ENCODE assay signal across 13 mouse cellular contexts in genomic region chr6:91708919-91709318, GRCm38 (mm10). TPM values are rescaled to one million over a fixed set of nuclear protein-coding genes. Genes with fewer than 3 reads are reported as not detected.
DNase-seq lines count a peak whose midpoint lies in the region; ATAC-seq and TF ChIP-seq lines count a peak whose summit lies in the region.
"Had no signal": no experiment of that assay in that cellular context is flagged by ENCODE, and none has a peak within 500 bp of the region (broad histone marks: within the 10 kb centered on the region; RNA-seq: fewer than 3 reads in every experiment).

No protein-coding gene starts in this region.

- 93% methylated on average over 2 of the region's 2 CpGs for WGBS in kidney, adult 2 months
- 79% methylated on average over 2 of the region's 2 CpGs for WGBS in kidney, embryonic 14.5 days
- 93% methylated on average over 1 of the region's 2 CpGs for WGBS in hindbrain, embryonic 12.5 days

- peaks cover 2% of the 10 kb centered on the region; the same call in 1 of the 2 replicates for H3K9me3 ChIP-seq in kidney, embryonic 14.5 days (ENCODE audit: control insufficient read depth, low read length)
- H3K9me3 ChIP-seq in hindbrain, embryonic 12.5 days (replicated peaks) = no peaks in the 10 kb centered on the region
- H3K9me3 ChIP-seq: neural tube, embryonic 12.5 days had no signal

- no peak for DNase-seq in kidney, adult 2 months
- DNase-seq in right cerebral cortex, postnatal 14 days = peak; percentile 45
- no peak for DNase-seq in right cerebral cortex, postnatal 25 days
- DNase-seq in splenic B cell, adult 2 months (ENCODE audit: low read depth, low spot score) = peak; percentile 17
- no peak for DNase-seq in spleen, postnatal 10 days (ENCODE audit: low spot score in 2 of 2)
- no peak for DNase-seq in urinary bladder, adult 2 months (ENCODE audit: low spot score)
- DNase-seq: adrenal gland, postnatal 14 days; cerebellum, postnatal 36 days; kidney, postnatal 4 days; lung, postnatal 36 days had no signal

- peaks cover 1% of the 10 kb centered on the region; the same call in 1 of the 2 replicates for H3K36me3 ChIP-seq in kidney, adult 2 months (ENCODE audit: control insufficient read depth, insufficient read depth, low read length)
- H3K36me3 ChIP-seq in kidney, embryonic 14.5 days (ENCODE audit: control insufficient read depth, insufficient read depth, low read length) = peaks cover 24% of the 10 kb centered on the region
- peaks cover 28% of the 10 kb centered on the region for H3K36me3 ChIP-seq in hindbrain, embryonic 12.5 days
- peaks cover 2% of the 10 kb centered on the region; the same call in 1 of the 2 replicates for H3K36me3 ChIP-seq in splenic B cell, adult 2 months (ENCODE audit: control insufficient read depth, insufficient read depth, low read length, poor library complexity, severe bottlenecking)

- no peak overlapping the region for H3K9ac ChIP-seq in kidney, embryonic 14.5 days (ENCODE audit: low read depth, low read length)
- H3K9ac ChIP-seq in hindbrain, embryonic 12.5 days = no peak overlapping the region
- H3K9ac ChIP-seq: neural tube, embryonic 12.5 days had no signal

- peak; percentile 26; the same call in 1 of the 2 replicates for TF ChIP-seq CTCF in kidney, adult 2 months (conservative IDR thresholded peaks at IDR 0.05; ENCODE audit: insufficient read depth, insufficient read length, low read depth, low read length)

- H3K4me1 ChIP-seq in kidney, adult 2 months (ENCODE audit: control insufficient read depth, insufficient read depth, low read length) = peaks cover 25% of the 10 kb centered on the region
- peaks cover 33% of the 10 kb centered on the region for H3K4me1 ChIP-seq in kidney, embryonic 14.5 days (ENCODE audit: control insufficient read depth, insufficient read depth, low read length)
- H3K4me1 ChIP-seq in hindbrain, embryonic 12.5 days = peaks cover 54% of the 10 kb centered on the region

- ATAC-seq in kidney, embryonic 14.5 days (ENCODE audit: low FRiP score, low TSS enrichment) = no peak
- ATAC-seq in hindbrain, embryonic 12.5 days (ENCODE audit: low FRiP score) = no peak

- no peak overlapping the region for H3K4me3 ChIP-seq in kidney, adult 2 months (ENCODE audit: insufficient read depth, low read depth, low read length)
- no peak overlapping the region for H3K4me3 ChIP-seq in kidney, embryonic 14.5 days (ENCODE audit: low read length)
- no peak overlapping the region for H3K4me3 ChIP-seq in hindbrain, embryonic 12.5 days
- H3K4me3 ChIP-seq: neural tube, embryonic 12.5 days had no signal

- no peak for TF ChIP-seq POLR2A in kidney, adult 2 months (IDR thresholded peaks at IDR 0.05; ENCODE audit: low read depth, low read length)

- no peak overlapping the region for H3K27ac ChIP-seq in kidney, adult 2 months (ENCODE audit: insufficient read depth, low read depth, low read length)
- no peak overlapping the region for H3K27ac ChIP-seq in kidney, embryonic 14.5 days (ENCODE audit: low read depth, low read length)
- H3K27ac ChIP-seq in hindbrain, embryonic 12.5 days = peak overlapping the region; percentile 73; the same call in 1 of the 2 replicates
- H3K27ac ChIP-seq: neural tube, embryonic 12.5 days had no signal

- H3K27me3 ChIP-seq in kidney, adult 2 months (replicated peaks; ENCODE audit: control insufficient read depth, insufficient read depth, low read length) = no peaks in the 10 kb centered on the region
- H3K27me3 ChIP-seq in kidney, embryonic 14.5 days (ENCODE audit: control insufficient read depth, insufficient read depth, low read length) = no peaks in the 10 kb centered on the region
- no peaks in the 10 kb centered on the region for H3K27me3 ChIP-seq in hindbrain, embryonic 12.5 days
- H3K27me3 ChIP-seq in splenic B cell, adult 2 months (ENCODE audit: control insufficient read depth, insufficient read depth, low read length, poor library complexity, severe bottlenecking) = no peaks in the 10 kb centered on the region
- H3K27me3 ChIP-seq: neural tube, embryonic 12.5 days had no signal

- no peak overlapping the region for H3K4me2 ChIP-seq in kidney, embryonic 14.5 days (replicated peaks; ENCODE audit: low read depth, low read length)
- no peak overlapping the region for H3K4me2 ChIP-seq in hindbrain, embryonic 12.5 days (replicated peaks)
- H3K4me2 ChIP-seq: neural tube, embryonic 12.5 days had no signal

RNA-seq across cellular contexts. Expression of gene Slc6a6, which starts 25.1 kb away (rescaled TPM):
- polyA plus RNA-seq in kidney, adult 2 months (2012; rRNA removed) = 277 and 336 TPM in 2 replicates
- polyA plus RNA-seq in kidney, embryonic 14.5 days (2014; fragmentation: Nextera tagmentation; extraction: Ambion mirVana) = 51.7 and 95.1 TPM in 2 replicates
- polyA plus RNA-seq in hindbrain, embryonic 12.5 days (2016; fragmentation: Nextera tagmentation; extraction: Ambion mirVana) = 70.2 and 78.0 TPM in 2 replicates
- 55.0 and 73.2 TPM in 2 replicates for polyA plus RNA-seq in urinary bladder, adult 2 months (2012; rRNA removed)

Comparison
In these comparisons a context has a peak if more than half of its experiments do, and no peak if none do; other contexts are left out.
1. DNase-seq: peak in right cerebral cortex, postnatal 14 days (single experiment) and splenic B cell, adult 2 months (single experiment); none in kidney, adult 2 months (single experiment), right cerebral cortex, postnatal 25 days (single experiment), spleen, postnatal 10 days (0 of 2) and urinary bladder, adult 2 months (single experiment).